Mouse (Mus musculus): ENCODE results near the gene Kbtbd2.

GRCm38 (mm10) chr6:56835532-56835931 lies 37.9 kb upstream of the Kbtbd2 start:
- TF ChIP-seq CTCF (conservative IDR thresholded peaks at IDR 0.05; ENCODE audit: insufficient read depth, insufficient read length, low read depth, low read length) (no peak), POLR2A (IDR thresholded peaks at IDR 0.05; ENCODE audit: low read depth, low read length) (no peak)

All from kidney, adult 2 months (tissue).